Mouse (Mus musculus) MEL-GATA-1-ER (cell line): ENCODE results near the gene Ap3m1.

Experiments
- DNase-seq: peaks from one replicate; pipeline ENCODE4 v3.0.0-alpha.2; 2012; ENCODE audit warnings: low read depth; ENCODE audit errors: extremely low read depth

Gene Ap3m1

GRCm38 (mm10) chr14:21017871-21018270, 34.4 kb downstream of the Ap3m1 start:
- DNase-seq: no peak

DNA sequence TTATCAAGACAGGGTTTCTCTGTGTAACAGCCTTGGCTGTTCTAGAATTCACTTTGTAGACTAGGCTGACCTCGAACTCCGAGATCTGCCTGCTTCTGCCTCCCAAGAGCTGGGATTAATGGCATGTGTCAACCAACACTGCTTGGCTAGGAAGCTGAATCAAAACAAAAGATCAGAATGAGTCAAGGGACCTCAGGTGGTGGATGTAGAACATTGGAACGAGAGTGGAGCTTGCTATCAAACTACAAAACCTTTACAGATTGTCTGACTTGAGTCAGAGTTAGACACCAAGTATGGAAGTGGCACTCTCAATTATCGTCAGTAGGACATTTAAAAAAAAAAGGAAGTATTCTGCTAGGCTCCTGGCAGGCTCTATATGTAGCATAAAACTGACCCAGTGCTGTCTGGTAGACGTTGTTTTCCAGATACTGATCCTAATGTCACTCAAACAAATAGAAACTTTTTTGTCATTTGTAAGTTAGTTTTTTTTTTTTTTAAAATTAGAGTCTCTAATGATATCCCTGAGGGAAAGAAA, 38.4 kb downstream of the Ap3m1 start:
- DNase-seq: peak; percentile 28

- no peak for DNase-seq
Observed at GRCm38 (mm10) chr14:20999617-21000016, 52.7 kb downstream of the Ap3m1 start.

DNA sequence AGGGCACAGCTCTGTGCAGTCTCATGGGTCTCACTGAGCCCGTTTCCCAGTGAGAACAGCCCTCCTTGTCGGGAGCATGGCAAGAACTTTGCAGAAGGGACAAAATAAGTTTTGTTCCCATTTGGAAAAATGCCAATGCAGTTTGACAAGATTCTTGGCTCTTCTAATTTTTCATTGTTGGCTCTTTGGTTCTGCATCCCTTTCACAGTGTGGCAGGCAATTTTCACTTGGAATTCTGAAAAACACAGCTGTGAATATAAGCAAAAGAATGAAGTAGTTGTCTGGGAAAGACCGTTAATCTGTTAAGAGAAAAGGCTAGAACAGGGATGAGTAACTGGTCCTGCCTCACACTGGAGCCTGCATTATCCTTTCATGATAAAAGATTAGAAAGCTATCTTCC, 54.8 kb downstream of the Ap3m1 start:
- no peak for DNase-seq

- DNase-seq: no peak
Observed at GRCm38 (mm10) chr14:20996361-20996760, 55.9 kb downstream of the Ap3m1 start.

GRCm38 (mm10) chr14:20995497-20995896, 56.8 kb downstream of the Ap3m1 start:
- no peak for DNase-seq

- no peak for DNase-seq
Observed at GRCm38 (mm10) chr14:20994475-20994874, 57.8 kb downstream of the Ap3m1 start.

DNA sequence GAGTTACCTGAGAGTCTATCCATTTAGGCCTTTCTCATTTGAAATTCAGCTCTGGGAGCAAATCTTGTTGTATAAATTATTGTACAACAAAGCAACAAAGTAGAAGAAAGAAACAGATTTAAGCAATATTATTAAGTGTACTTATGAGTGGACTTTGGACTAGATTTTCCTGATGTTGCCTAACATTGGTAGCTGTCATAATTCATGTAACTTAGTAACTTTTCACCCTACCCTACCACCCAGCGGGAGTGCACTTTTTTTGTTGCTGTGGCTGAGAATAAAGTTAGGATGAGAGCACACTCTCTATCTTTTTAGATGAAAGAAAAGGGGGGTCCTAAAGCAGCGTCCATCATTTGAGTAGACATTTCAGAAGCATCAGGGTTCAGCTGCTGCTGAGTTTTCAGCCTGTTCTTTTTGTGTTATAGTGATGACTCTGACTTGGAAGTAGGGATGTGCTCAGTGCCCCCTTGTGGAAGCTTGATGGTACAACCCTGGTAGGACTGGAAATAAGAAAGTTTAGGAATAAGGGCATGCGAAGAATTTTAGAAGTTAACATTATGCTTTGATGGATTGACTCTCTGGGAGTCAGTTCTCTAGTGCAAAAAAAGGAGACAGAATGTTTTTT, 59.1 kb downstream of the Ap3m1 start:
- DNase-seq: peak; percentile 50

DNA sequence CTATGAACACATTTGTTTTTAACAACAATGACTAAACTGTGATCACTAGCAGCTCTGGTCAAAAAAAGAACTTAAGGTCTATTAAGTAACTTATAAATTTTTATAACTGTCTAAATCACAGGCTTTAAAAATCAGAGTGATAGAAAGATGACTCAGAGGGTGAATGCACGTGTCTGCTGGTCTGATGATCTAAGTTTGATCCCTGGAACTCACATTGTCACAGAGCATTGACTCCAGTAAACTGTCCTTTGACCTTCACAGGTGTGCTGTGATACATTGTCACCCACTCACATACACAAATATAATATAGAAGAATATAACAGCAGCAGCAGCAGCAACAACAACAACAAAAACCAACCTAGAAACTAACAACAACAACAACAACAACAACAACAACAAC, 60.8 kb downstream of the Ap3m1 start:
- DNase-seq: no peak

- DNase-seq: no peak
Observed at GRCm38 (mm10) chr14:20985482-20985881, 66.8 kb downstream of the Ap3m1 start.

DNA sequence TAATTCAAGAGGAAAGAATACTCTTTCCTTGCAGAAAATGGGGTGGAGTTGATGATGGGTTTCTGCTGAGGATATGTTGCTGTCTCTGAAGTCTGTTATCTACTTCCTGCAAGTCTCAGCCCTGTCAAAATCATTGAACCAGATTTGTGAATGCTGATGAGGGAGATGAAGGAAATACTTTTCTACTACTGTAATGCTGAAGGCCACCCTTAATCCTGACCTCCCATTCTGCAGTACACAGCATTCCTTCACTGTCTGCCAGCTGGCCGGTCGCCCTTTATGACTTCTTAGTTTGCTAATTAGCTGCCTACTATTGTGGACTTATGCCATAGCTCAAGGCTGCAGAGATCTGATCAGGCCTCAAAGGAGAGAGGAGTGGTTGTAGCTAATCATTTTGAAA, 68.5 kb downstream of the Ap3m1 start:
- no peak for DNase-seq
